Mouse (Mus musculus): ENCODE results near the gene Mecr.

Mecr gene

GRCm38 (mm10) chr4:131836891-131837491, 6.3 kb upstream of the Mecr start:
- DNase-seq: peak; percentile 38 to 52

GRCm38 (mm10) chr4:131837872-131838524, 5.3 kb upstream of the Mecr start, which contains the start of gene Ptpru:
Gene Ptpru (minus strand): TSS chr4:131838288.
- peak; percentile 96 to 97 for DNase-seq

GRCm38 (mm10) chr4:131845991-131846778, 2.9 kb downstream of the Mecr start:
- no peak for DNase-seq

GRCm38 (mm10) chr4:131848082-131848481, 4.8 kb downstream of the Mecr start:
- no peak for DNase-seq

GRCm38 (mm10) chr4:131849986-131850638, 6.8 kb downstream of the Mecr start:
- DNase-seq: no peak

GRCm38 (mm10) chr4:131854950-131855349, 11.7 kb downstream of the Mecr start:
- no peak for DNase-seq

GRCm38 (mm10) chr4:131860492-131861340, 17.4 kb downstream of the Mecr start:
- DNase-seq: peak; percentile 79 to 84

- no peak for DNase-seq
Measured at GRCm38 (mm10) chr4:131861341-131861739, 18.1 kb downstream of the Mecr start.

- DNase-seq: peak in 1 of 2 experiments; percentile 10
Measured at GRCm38 (mm10) chr4:131872672-131873292, 29.5 kb downstream of the Mecr start.

GRCm38 (mm10) chr4:131873293-131874168, 30.3 kb downstream of the Mecr start, which contains the start of gene Srsf4:
Gene Srsf4 (plus strand): TSS chr4:131873617.
- DNase-seq: peak; percentile 89 to 96

- DNase-seq: no peak
Measured at GRCm38 (mm10) chr4:131874169-131874536, 30.9 kb downstream of the Mecr start.

GRCm38 (mm10) chr4:131874567-131874966, 31.3 kb downstream of the Mecr start:
- no peak for DNase-seq

GRCm38 (mm10) chr4:131875242-131875641, 32.0 kb downstream of the Mecr start:
- no peak for DNase-seq

- DNase-seq: no peak
Measured at GRCm38 (mm10) chr4:131876836-131877235, 33.6 kb downstream of the Mecr start.

- DNase-seq: no peak
Measured at GRCm38 (mm10) chr4:131879692-131880091, 36.4 kb downstream of the Mecr start.

- no peak for DNase-seq
Measured at GRCm38 (mm10) chr4:131881306-131881705, 38.0 kb downstream of the Mecr start.

- DNase-seq: no peak
Measured at GRCm38 (mm10) chr4:131883571-131883970, 40.3 kb downstream of the Mecr start.

GRCm38 (mm10) chr4:131885376-131885775, 42.1 kb downstream of the Mecr start:
- DNase-seq: no peak

- no peak for DNase-seq
Measured at GRCm38 (mm10) chr4:131888564-131888963, 45.3 kb downstream of the Mecr start.

- no peak for DNase-seq
Measured at GRCm38 (mm10) chr4:131890692-131891091, 47.4 kb downstream of the Mecr start.

- no peak for DNase-seq
Measured at GRCm38 (mm10) chr4:131897109-131897508, 53.8 kb downstream of the Mecr start.
